Mouse (Mus musculus): Measurements from ENCODE around the gene Pdss1. TPM values are rescaled to one million over a fixed set of nuclear protein-coding genes. Genes with fewer than 3 reads are reported as not detected.
"Not testable (repeated sequence)": the region's sequence is repeated elsewhere in the genome, so short reads cannot be mapped to it uniquely, and the experiment has no call there.

The Pdss1 gene
- 10 to 100 TPM; 29.6 to 31.6 TPM for total RNA-seq (2021)

- intact Hi-C loops (cut with DNase I) = loop anchor here (2.0 to 10.0 kb wide), 3 partner anchors 143 to 262 kb away; partner anchors contain the start of genes Acbd5, Mastl and Yme1l1
- DNase-seq (ENCODE audit: low spot score) = peak; percentile 81
Measured at GRCm38 (mm10) chr2:22895282-22896273, at the start of gene Pdss1. Gene Pdss1 (plus strand): TSS chr2:22895522.

- DNase-seq (ENCODE audit: low spot score) = no peak
Measured at GRCm38 (mm10) chr2:22851900-22852299, 43.4 kb upstream of the Pdss1 start.

DNA sequence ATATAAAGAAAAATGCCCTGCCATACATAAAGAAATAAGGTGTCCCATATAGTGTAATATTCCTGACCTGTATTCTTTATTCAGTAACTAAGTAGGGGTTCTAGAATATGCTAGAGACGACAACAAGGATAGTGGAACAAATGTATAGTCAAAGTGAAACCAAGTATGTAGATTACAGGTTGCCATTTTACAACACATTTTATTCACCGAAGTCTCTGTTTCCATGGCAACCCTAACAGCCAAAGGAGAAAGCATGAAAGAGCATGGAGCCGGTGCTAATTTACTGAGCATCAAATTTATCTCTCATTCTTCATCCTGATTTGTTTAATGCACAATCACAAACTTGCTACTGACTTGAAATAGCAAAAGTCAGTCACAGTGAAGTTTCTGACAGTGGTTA is 37.8 kb upstream of the Pdss1 start:
- DNase-seq (ENCODE audit: low spot score) = no peak
- intact Hi-C loops (cut with DNase I) = no loop called here

More at GRCm38 (mm10) chr2:22851900-22852299, 43.4 kb upstream of the Pdss1 start:
- intact Hi-C loops (cut with DNase I) = no loop called here

- no peak for DNase-seq (ENCODE audit: low spot score)
- intact Hi-C loops (cut with DNase I) = loop anchor here (10.0 kb wide), 1 partner anchor 917 kb away; no protein-coding TSS in a partner anchor
Measured at GRCm38 (mm10) chr2:22862194-22862593, 33.1 kb upstream of the Pdss1 start.

DNA sequence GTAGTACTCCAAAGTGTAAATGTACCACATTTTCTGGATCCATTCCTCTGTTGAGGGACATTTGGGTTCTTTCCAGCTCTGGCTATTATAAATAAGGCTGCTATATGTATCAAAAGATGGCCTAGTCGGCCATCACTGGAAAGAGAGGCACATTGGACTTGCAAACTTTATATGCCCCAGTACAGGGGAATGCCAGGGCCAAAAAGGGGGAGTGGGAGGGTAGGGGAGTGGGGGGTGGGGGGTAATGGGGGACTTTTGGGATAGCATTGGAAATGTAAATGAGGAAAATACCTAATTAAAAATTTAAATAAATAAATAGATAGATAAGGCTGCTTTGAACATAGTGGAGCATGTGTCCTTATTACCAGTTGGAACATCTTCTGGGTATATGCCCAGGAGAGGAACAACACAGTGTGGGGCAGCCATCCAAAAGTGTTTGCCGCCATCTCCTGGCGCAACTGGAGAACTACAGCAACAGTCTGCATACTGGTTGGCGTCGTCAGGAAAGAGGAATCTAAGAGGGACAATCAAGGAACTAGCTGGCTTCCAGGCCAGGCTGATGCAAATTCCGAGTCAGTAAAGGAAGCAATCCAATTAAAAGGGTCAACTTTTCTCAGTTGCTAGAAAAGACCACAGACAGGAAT is 30.8 kb upstream of the Pdss1 start:
- DNase-seq (ENCODE audit: low spot score) = peak; percentile 18
- intact Hi-C loops (cut with DNase I) = loop anchor here (1.0 to 10.0 kb wide), 2 partner anchors 106 to 920 kb away; no protein-coding TSS in a partner anchor

DNA sequence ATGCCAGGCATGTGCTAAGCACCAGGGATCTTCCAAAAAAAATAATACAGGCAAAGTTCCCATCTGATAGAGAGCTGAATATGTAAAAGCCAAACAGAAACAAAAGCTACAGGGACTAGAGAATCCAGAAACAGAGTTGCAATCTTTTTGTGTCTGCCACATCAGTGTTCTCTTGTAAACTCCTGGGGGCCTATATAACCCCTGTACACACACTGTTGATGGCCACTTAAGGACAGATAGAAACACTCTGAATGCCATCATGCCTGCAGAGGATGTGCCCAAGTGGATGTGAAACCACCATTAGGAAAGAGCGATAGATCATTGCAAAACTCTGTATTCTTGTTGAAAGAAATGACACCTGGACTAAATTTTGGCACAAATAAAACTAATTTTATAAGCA is 29.5 kb upstream of the Pdss1 start:
- no peak for DNase-seq (ENCODE audit: low spot score)
- intact Hi-C loops (cut with DNase I) = loop anchor here (10.0 kb wide), 1 partner anchor 921 kb away; no protein-coding TSS in a partner anchor

- intact Hi-C loops (cut with DNase I) = loop anchor here (10.0 kb wide), 1 partner anchor 922 kb away; no protein-coding TSS in a partner anchor
- DNase-seq (ENCODE audit: low spot score) = no peak
Measured at GRCm38 (mm10) chr2:22866894-22867424, 28.4 kb upstream of the Pdss1 start.

DNA sequence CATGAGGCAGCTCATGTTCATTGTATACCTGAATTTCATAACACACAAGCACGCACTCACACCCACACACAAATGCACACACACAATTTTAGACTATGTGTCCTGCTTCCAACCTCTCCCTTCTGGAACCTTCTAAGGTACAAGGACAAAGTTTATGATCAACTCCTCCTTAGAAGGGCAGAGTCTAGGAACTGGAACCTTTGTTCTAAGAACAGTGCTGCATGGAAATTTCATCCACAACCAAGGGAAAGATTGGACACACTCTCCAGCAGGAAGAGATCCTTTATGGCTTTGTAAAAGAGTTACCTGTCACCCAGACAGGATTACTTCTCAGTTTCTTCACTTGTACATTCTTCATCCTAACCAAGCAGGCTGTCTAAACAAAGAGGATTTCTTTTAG is 22.2 kb upstream of the Pdss1 start:
- no peak for DNase-seq (ENCODE audit: low spot score)
- intact Hi-C loops (cut with DNase I) = no loop called here

DNA sequence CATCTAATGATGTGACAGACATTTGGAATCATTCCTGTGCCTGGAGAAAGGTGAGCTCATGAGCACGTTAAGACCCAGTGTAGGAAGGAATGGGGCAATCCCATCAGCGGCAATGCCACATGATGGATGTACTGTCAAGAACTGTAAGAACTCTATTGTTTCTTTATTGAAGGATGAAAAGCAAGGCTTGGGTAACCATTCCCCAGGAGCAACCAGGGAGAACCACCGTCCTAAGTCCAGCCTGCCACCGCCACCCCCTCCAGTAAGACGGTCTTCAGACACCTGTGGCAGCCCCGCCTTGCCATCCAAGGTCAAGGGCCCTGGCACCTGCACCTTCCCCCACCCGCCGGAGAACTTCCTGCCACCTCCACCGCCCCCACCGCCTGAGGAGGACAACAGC is 20.7 kb upstream of the Pdss1 start:
- no peak for DNase-seq (ENCODE audit: low spot score)
- intact Hi-C loops (cut with DNase I) = no loop called here

DNA sequence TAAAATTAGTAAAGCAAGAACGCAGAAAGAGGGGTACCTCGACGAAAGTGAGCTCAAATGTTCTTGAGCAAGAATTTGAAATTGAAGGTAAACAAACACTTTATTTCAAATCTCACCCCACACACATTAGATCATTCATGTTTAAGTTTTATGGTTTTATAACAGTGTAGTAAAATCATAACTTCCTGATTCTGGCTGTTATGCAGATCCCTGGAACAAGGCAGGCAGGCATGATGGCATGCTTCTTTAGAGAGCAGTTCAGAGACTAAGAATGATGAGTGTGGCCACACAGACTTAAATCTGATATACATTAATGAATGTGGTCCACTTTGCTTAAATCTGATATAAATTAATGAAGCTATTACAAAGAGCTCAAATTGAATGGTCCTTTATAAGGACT is 18.7 kb upstream of the Pdss1 start:
- intact Hi-C loops (cut with DNase I) = no loop called here

GRCm38 (mm10) chr2:22878781-22879180 is 16.5 kb upstream of the Pdss1 start:
- DNase-seq (ENCODE audit: low spot score) = no peak
- intact Hi-C loops (cut with DNase I) = no loop called here

More for the DNA sequence above, 18.7 kb upstream of the Pdss1 start:
- DNase-seq (ENCODE audit: low spot score) = no peak

DNA sequence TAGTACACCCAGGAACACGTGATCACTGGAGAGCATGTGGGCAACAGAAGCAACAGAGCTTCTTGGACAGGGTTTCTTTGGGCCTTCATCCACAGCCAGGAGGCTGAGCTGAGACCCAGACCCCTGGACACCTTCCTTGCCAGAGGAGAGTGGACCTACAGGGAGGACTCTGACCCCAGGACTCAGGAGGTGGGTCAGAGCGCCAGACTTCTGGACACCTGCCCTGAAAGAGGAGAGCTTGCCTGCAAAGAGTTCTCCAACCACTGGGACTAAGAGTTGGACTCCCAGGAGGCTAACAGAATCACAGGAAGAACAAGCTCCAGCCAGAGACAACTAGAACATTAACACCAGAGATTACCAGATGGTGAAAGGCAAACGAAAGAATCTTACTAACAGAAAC is 14.6 kb upstream of the Pdss1 start:
- DNase-seq (ENCODE audit: low spot score); intact Hi-C loops (cut with DNase I): not testable (repeated sequence)

- intact Hi-C loops (cut with DNase I) = loop anchor here (2.0 to 10.0 kb wide), 3 partner anchors 144 to 262 kb away; partner anchors contain the start of genes Acbd5, Mastl and Yme1l1
- DNase-seq (ENCODE audit: low spot score) = no peak
Measured at GRCm38 (mm10) chr2:22894932-22895281, 415 bp upstream of the Pdss1 start.

GRCm38 (mm10) chr2:22903947-22904346 is 8.6 kb downstream of the Pdss1 start:
- intact Hi-C loops (cut with DNase I) = no loop called here
- no peak for DNase-seq (ENCODE audit: low spot score)

GRCm38 (mm10) chr2:22914421-22914820 is 19.1 kb downstream of the Pdss1 start:
- intact Hi-C loops (cut with DNase I) = no loop called here
- no peak for DNase-seq (ENCODE audit: low spot score)

DNA sequence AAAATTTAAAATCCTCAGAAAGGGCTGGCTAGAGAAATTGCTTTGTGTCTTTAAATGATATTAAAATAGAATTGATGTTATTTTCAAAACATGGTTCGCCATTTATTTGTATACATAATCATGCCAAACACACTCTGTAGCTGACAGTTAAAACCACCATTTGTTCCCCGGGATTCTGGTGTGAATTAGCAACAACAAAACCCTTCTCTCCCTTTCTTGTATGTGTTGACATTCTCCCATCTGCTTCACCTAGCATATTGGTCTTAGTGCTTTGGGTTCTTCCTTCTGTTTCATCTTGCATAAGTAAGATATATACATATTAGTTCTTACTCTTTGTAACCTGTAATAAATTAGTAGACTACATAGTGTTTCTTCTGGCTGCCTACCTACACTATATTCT is 23.3 kb downstream of the Pdss1 start:
- intact Hi-C loops (cut with DNase I) = no loop called here

DNA sequence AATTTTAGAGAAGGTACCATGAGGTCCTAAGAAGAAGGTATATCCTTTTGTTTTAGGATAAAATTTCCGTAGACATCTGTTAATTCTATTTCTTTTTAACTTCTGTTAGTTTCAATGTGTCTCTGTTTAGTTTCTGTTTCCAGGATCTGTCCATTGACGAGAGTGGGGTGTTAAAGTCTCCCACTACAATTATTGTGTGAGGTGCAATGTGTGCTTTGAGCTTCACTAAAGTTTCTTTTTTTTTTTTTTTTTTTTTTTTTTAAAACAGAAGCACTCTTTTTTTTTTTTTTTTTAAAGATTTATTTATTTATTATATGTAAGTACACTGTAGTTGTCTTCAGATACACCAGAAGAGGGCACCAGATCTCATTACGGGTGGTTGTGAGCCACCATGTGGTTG is 30.6 kb downstream of the Pdss1 start:
- intact Hi-C loops (cut with DNase I); DNase-seq (ENCODE audit: low spot score): not testable (repeated sequence)

More for the DNA sequence above, 23.3 kb downstream of the Pdss1 start:
- no peak for DNase-seq (ENCODE audit: low spot score)

GRCm38 (mm10) chr2:22928259-22928658 is 32.9 kb downstream of the Pdss1 start:
- no peak for DNase-seq (ENCODE audit: low spot score)
- intact Hi-C loops (cut with DNase I) = no loop called here

- intact Hi-C loops (cut with DNase I) = loop anchor here (10.0 kb wide), 1 partner anchor 231 kb away; no protein-coding TSS in a partner anchor
- no peak for DNase-seq (ENCODE audit: low spot score)
Measured at GRCm38 (mm10) chr2:22933556-22933955, 38.2 kb downstream of the Pdss1 start.

- intact Hi-C loops (cut with DNase I) = loop anchor here (10.0 kb wide), 1 partner anchor 85 kb away; no protein-coding TSS in a partner anchor
- no peak for DNase-seq (ENCODE audit: low spot score)
Measured at GRCm38 (mm10) chr2:22949956-22950355, 54.6 kb downstream of the Pdss1 start.

Measured in heart, postnatal 25 days (tissue).